9 mouse cellular contexts compared by ENCODE assay signal in the genomic region with DNA sequence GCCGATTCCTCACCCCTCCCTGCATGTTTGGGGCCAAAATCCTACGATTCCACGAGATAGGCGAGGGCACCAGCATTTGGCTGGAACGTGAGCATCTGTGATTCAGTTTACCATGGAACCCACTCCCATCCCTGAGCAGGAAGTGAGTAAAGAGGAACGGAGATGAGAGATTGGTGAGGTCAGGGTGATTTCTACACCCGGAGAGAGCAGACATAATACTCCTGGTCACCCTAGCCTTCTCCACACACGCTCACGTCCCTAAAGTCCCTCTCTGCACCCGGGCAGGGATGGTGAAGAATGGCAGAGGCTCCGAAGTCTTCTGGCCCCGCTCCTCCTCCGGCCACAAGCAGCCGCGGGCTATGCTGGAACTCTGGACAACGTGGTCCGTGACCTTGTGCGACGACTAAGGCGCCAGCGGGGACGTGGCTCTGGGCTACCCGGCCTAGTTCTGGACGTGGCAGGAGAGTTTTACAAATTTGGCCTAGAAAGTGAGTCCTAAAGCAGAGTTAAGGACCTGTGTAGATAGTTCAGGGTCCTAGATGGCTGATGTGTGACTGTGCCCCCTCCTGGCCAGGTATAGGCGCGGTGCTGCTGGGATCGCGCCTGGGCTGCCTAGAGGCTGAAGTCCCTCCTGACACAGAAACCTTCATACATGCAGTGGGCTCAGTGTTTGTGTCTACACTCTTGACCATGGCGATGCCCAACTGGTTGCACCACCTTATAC. TPM values are rescaled to one million over a fixed set of nuclear protein-coding genes. Genes with fewer than 3 reads are reported as not detected.
DNase-seq lines count a peak whose midpoint lies in the region; ATAC-seq and TF ChIP-seq lines count a peak whose summit lies in the region.
"Had no signal": no experiment of that assay in that cellular context is flagged by ENCODE, and none has a peak within 500 bp of the region (broad histone marks: within the 10 kb centered on the region; RNA-seq: fewer than 3 reads in every experiment).

No protein-coding gene starts in this region.

- H3K27ac ChIP-seq in heart, embryonic 11.5 days (ENCODE audit: low read depth, low read length): no peak overlapping the region
- H3K27ac ChIP-seq in ES-E14 (ENCODE audit: insufficient read depth, low read depth, low read length, poor library complexity, severe bottlenecking): no peak overlapping the region
- no peak overlapping the region for H3K27ac ChIP-seq in hindbrain, postnatal 0 days

- WGBS in heart, embryonic 11.5 days (ENCODE audit: insufficient replicate concordance): 3% methylated on average over 29 of the region's 29 CpGs
- 4% methylated on average over 29 of the region's 29 CpGs for WGBS in hindbrain, postnatal 0 days

- intact Hi-C loops in heart, postnatal 36 days (cut with DNase I): no loop called here
- intact Hi-C loops in left cerebral cortex, postnatal 4 days (cut with DNase I): no loop called here

- ATAC-seq in heart, embryonic 11.5 days (replicated peaks; ENCODE audit: insufficient number of reproducible peaks, low FRiP score, low TSS enrichment): no peak
- ATAC-seq in hindbrain, postnatal 0 days: 0 out of 2 replicates have a peak, but pooled peaks have one; percentile 11
- peak; percentile 65 for ATAC-seq in megakaryocyte, adult 5-6 weeks (ENCODE audit: poor library complexity, severe bottlenecking)

- peaks cover 58% of the 10 kb centered on the region for H3K27me3 ChIP-seq in heart, embryonic 11.5 days (ENCODE audit: control insufficient read depth, insufficient read depth, low read length)
- peaks cover 26% of the 10 kb centered on the region; the same call in 1 of the 2 replicates for H3K27me3 ChIP-seq in hindbrain, postnatal 0 days (ENCODE audit: insufficient read depth, low read length)

- H3K4me2 ChIP-seq in heart, embryonic 11.5 days: peak overlapping the region; percentile 34
- H3K4me2 ChIP-seq in hindbrain, postnatal 0 days (ENCODE audit: low read depth, low read length): peak overlapping the region; percentile 8; the same call in 1 of the 2 replicates

- DNase-seq in heart, postnatal 36 days: no peak
- DNase-seq in ES-E14 (ENCODE audit: low read depth, low spot score): no peak
- DNase-seq in hindbrain, postnatal 0 days (ENCODE audit: low spot score): no peak
- no peak for DNase-seq in ovary, postnatal 10 days (ENCODE audit: low spot score)
- DNase-seq in embryo, embryonic 10 days (ENCODE audit: low spot score): no peak
- no peak for DNase-seq in left cerebral cortex, postnatal 4 days

- peak overlapping the region; percentile 25 for H3K4me3 ChIP-seq in heart, embryonic 11.5 days (ENCODE audit: low read depth, low read length)
- H3K4me3 ChIP-seq in ES-E14 (ENCODE audit: insufficient read depth in 1 of 2, low read depth in 1 of 2, low read length in 2 of 2, poor library complexity in 1 of 2, severe bottlenecking in 1 of 2): peak overlapping the region; percentile 56 to 60
- peak overlapping the region; percentile 0; the same call in 1 of the 2 replicates for H3K4me3 ChIP-seq in hindbrain, postnatal 0 days (ENCODE audit: low read length)

- peaks cover 3% of the 10 kb centered on the region; the same call in 1 of the 2 replicates for H3K36me3 ChIP-seq in heart, embryonic 11.5 days (ENCODE audit: control insufficient read depth, insufficient read depth, low read length)
- peaks cover 10% of the 10 kb centered on the region for H3K36me3 ChIP-seq in ES-E14 (ENCODE audit: control insufficient read depth, insufficient read depth, low read length, poor library complexity, severe bottlenecking)
- peaks cover 7% of the 10 kb centered on the region; the same call in 1 of the 2 replicates for H3K36me3 ChIP-seq in hindbrain, postnatal 0 days (ENCODE audit: insufficient read depth, low read length)

- in situ Hi-C loops in ES-E14 (cut with MboI; ENCODE audit: low sequenced_read_pairs in 2 of 2, unreplicated experiment in 2 of 2): no loop called here

- H3K9me3 ChIP-seq in heart, embryonic 11.5 days (replicated peaks; ENCODE audit: control insufficient read depth, low read length): no peaks in the 10 kb centered on the region
- no peaks in the 10 kb centered on the region for H3K9me3 ChIP-seq in ES-E14 (ENCODE audit: control insufficient read depth, insufficient read depth, low read depth, low read length)
- no peaks in the 10 kb centered on the region for H3K9me3 ChIP-seq in hindbrain, postnatal 0 days (ENCODE audit: low read length)
- H3K9me3 ChIP-seq: G1E had no signal

- H3K4me1 ChIP-seq in heart, embryonic 11.5 days (ENCODE audit: control insufficient read depth, insufficient read depth, low read length): peaks cover 18% of the 10 kb centered on the region
- H3K4me1 ChIP-seq in ES-E14 (ENCODE audit: control insufficient read depth in 2 of 2, insufficient read depth in 2 of 2, low read length in 2 of 2, poor library complexity in 1 of 2): peaks cover 0 to 7% of the 10 kb centered on the region in 2 experiments; a peak in 1 of 4 replicates
- peaks cover 6% of the 10 kb centered on the region; the same call in 1 of the 2 replicates for H3K4me1 ChIP-seq in hindbrain, postnatal 0 days (ENCODE audit: insufficient read depth, low read length)

- no peak overlapping the region for H3K9ac ChIP-seq in heart, embryonic 11.5 days (ENCODE audit: low read depth, low read length)
- peak overlapping the region; percentile 29; the same call in 1 of the 2 replicates for H3K9ac ChIP-seq in ES-E14 (ENCODE audit: insufficient read depth, low read depth, low read length, poor library complexity, severe bottlenecking)
- no peak overlapping the region for H3K9ac ChIP-seq in hindbrain, postnatal 0 days (replicated peaks; ENCODE audit: low read length)

- peak; percentile 38 for TF ChIP-seq CTCF in hindbrain, postnatal 0 days (IDR thresholded peaks at IDR 0.05; ENCODE audit: low read depth)

TF ChIP-seq in ES-E14, 5 proteins besides CTCF, POLR2A, EP300 and RAD21:
- no peak for TF ChIP-seq ZC3H11A (IDR thresholded peaks at IDR 0.05; ENCODE audit: borderline replicate concordance, low read depth, low read length)
- no peak for TF ChIP-seq CHD2 (IDR thresholded peaks at IDR 0.05; ENCODE audit: low read depth, low read length)
- no peak for TF ChIP-seq ZNF384 (IDR thresholded peaks at IDR 0.05; ENCODE audit: low read depth, low read length)
- no peak for TF ChIP-seq HCFC1 (IDR thresholded peaks at IDR 0.05; ENCODE audit: borderline replicate concordance, insufficient read depth, low read length)
- no peak for TF ChIP-seq MAFK (IDR thresholded peaks at IDR 0.05; ENCODE audit: insufficient read depth, low read depth, low read length)

RNA-seq across cellular contexts. Expression of a gene that starts 1.5 kb away (rescaled TPM):
- polyA plus RNA-seq in heart, embryonic 11.5 days (2014; fragmentation: Nextera tagmentation; extraction: Ambion mirVana): 0.11 and 0.13 TPM in 2 replicates
- under 1 TPM; 0.14 to 0.31 TPM for total RNA-seq in heart, postnatal 36 days (2021)
- total RNA-seq in ES-E14 (2012; rRNA removed): 0.40 and 0.74 TPM in 2 replicates
- 0.26 and 0.58 TPM in 2 replicates for total RNA-seq in hindbrain, postnatal 0 days (2014; rRNA removed)
- polyA plus RNA-seq in hindbrain, postnatal 0 days (2015; fragmentation: Nextera tagmentation; extraction: Ambion mirVana): not detected in 2 replicates
- not detected in 2 replicates for total RNA-seq in megakaryocyte, adult 5-6 weeks (2015)
- not detected in 2 replicates for total RNA-seq in megakaryocyte, adult 5-6 weeks (2017)
- total RNA-seq in left cerebral cortex, postnatal 4 days (2021): under 1 TPM; 0.70 to 0.84 TPM

RNA-seq across cellular contexts. Expression of a gene that starts 8.2 kb away (rescaled TPM):
- polyA plus RNA-seq in heart, embryonic 11.5 days (2014; fragmentation: Nextera tagmentation; extraction: Ambion mirVana): 0.31 and 0.35 TPM in 2 replicates
- total RNA-seq in heart, postnatal 36 days (2021): not detected
- total RNA-seq in ES-E14 (2012; rRNA removed): 0.11 and 0.49 TPM in 2 replicates
- total RNA-seq in hindbrain, postnatal 0 days (2014; rRNA removed): 0.31 TPM in 1 of 2 replicates, not detected in the other
- polyA plus RNA-seq in hindbrain, postnatal 0 days (2015; fragmentation: Nextera tagmentation; extraction: Ambion mirVana): 0.19 TPM in 2 replicates
- total RNA-seq in megakaryocyte, adult 5-6 weeks (2015): not detected in 2 replicates
- total RNA-seq in megakaryocyte, adult 5-6 weeks (2017): 0.08 TPM in 1 of 2 replicates, not detected in the other
- under 1 TPM; 0.18 to 0.42 TPM for total RNA-seq in left cerebral cortex, postnatal 4 days (2021)

RNA-seq across cellular contexts. Expression of a gene that starts 8.3 kb away (rescaled TPM):
- 36.1 and 43.3 TPM in 2 replicates for polyA plus RNA-seq in heart, embryonic 11.5 days (2014; fragmentation: Nextera tagmentation; extraction: Ambion mirVana)
- total RNA-seq in heart, postnatal 36 days (2021): 1 to 10 TPM; 7.7 to 7.9 TPM
- total RNA-seq in ES-E14 (2012; rRNA removed): 20.4 and 21.4 TPM in 2 replicates
- total RNA-seq in hindbrain, postnatal 0 days (2014; rRNA removed): 9.3 and 10.0 TPM in 2 replicates
- 23.8 and 23.9 TPM in 2 replicates for polyA plus RNA-seq in hindbrain, postnatal 0 days (2015; fragmentation: Nextera tagmentation; extraction: Ambion mirVana)
- total RNA-seq in megakaryocyte, adult 5-6 weeks (2015): 4.2 and 5.4 TPM in 2 replicates
- 3.5 and 8.9 TPM in 2 replicates for total RNA-seq in megakaryocyte, adult 5-6 weeks (2017)
- 10 to 100 TPM; 13.8 to 14.9 TPM for total RNA-seq in left cerebral cortex, postnatal 4 days (2021)

RNA-seq across cellular contexts. Expression of a gene that starts 10.4 kb away (rescaled TPM):
- polyA plus RNA-seq in heart, embryonic 11.5 days (2014; fragmentation: Nextera tagmentation; extraction: Ambion mirVana): 0.21 and 0.39 TPM in 2 replicates
- total RNA-seq in heart, postnatal 36 days (2021): 1 to 10 TPM; 2.3 to 2.9 TPM
- 4.6 and 8.3 TPM in 2 replicates for total RNA-seq in ES-E14 (2012; rRNA removed)
- 78.3 and 80.1 TPM in 2 replicates for total RNA-seq in hindbrain, postnatal 0 days (2014; rRNA removed)
- 6.7 and 7.0 TPM in 2 replicates for polyA plus RNA-seq in hindbrain, postnatal 0 days (2015; fragmentation: Nextera tagmentation; extraction: Ambion mirVana)
- 0.04 TPM in 1 of 2 replicates, not detected in the other for total RNA-seq in megakaryocyte, adult 5-6 weeks (2015)
- total RNA-seq in megakaryocyte, adult 5-6 weeks (2017): 0.22 and 0.37 TPM in 2 replicates
- total RNA-seq in left cerebral cortex, postnatal 4 days (2021): 10 to 100 TPM; 75.1 to 76.5 TPM

RNA-seq across cellular contexts. Expression of a gene that starts 13.8 kb away (rescaled TPM):
- 1,419 and 1,452 TPM in 2 replicates for polyA plus RNA-seq in heart, embryonic 11.5 days (2014; fragmentation: Nextera tagmentation; extraction: Ambion mirVana)
- 10 to 100 TPM; 76.7 to 85.5 TPM for total RNA-seq in heart, postnatal 36 days (2021)
- 502 and 522 TPM in 2 replicates for total RNA-seq in ES-E14 (2012; rRNA removed)
- 483 and 524 TPM in 2 replicates for total RNA-seq in hindbrain, postnatal 0 days (2014; rRNA removed)
- 519 and 563 TPM in 2 replicates for polyA plus RNA-seq in hindbrain, postnatal 0 days (2015; fragmentation: Nextera tagmentation; extraction: Ambion mirVana)
- 276 and 285 TPM in 2 replicates for total RNA-seq in megakaryocyte, adult 5-6 weeks (2015)
- total RNA-seq in megakaryocyte, adult 5-6 weeks (2017): 174 and 258 TPM in 2 replicates
- total RNA-seq in left cerebral cortex, postnatal 4 days (2021): 100 to 1,000 TPM; 211 to 221 TPM

Comparison
In these comparisons a context has a peak if more than half of its experiments do, and no peak if none do; other contexts are left out.
1. H3K4me3 ChIP-seq: peak in every context shown above with its lines; median percentile 58 in ES-E14; 25 in heart, embryonic 11.5 days; 0 in hindbrain, postnatal 0 days.